Mouse (Mus musculus): ENCODE measurements at regions not wholly inside any gene's neighbourhood (a gene's known extent, or its start where the extent isn't known, plus 50 kb on each side); places are given as distances from the start of the nearest gene placed in this dataset.
A peak's percentile ranks its signal among the peaks of the same experiment; 100 is the strongest.
"Not testable (repeated sequence)": the region's sequence is repeated elsewhere in the genome, so short reads cannot be mapped to it uniquely, and the experiment has no call there.

GRCm38 (mm10) chr15:59731129-59731528, 285.3 kb downstream of the 4933412E24Rik start:
- no peak for DNase-seq

DNA sequence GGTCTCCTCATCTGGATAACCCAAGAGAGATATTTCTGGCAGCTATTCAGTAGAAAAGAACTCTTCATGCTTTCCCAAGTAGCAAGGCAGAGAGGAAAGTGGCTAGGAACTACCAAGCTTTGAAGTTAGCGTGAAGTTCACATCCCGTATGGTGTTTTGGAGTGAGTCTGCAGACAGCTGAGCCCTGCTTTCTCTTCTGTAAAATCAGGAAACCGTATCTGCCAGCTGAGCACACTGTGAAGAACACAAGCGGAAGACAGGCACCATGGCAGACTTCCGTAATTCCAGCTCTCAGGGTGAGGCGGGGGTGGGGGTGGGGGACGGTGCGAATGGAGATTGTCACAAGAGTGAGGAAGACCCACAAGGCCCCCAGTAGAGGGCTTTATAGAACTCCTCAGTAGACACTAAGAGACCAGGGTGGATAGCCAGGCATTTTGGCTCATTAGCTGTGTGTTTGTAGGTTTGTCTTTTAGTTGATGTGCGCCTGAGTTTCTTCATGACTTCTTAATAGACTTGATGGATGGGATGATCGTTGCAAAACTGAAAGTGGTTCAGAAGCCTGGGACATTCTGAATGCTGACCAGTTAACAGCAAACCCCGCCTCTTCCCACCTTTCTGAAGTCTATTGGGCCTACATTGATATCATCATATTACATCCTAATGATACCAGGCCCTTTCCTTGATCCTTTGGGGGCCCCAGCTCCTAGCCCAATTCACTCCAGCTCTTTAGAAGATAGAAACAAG, 287.4 kb downstream of the 4933412E24Rik start:
- DNase-seq, result no peak

GRCm38 (mm10) chr15:59728131-59728601, 288.2 kb downstream of the 4933412E24Rik start:
- DNase-seq, result peak; percentile 74 to 75

DNA sequence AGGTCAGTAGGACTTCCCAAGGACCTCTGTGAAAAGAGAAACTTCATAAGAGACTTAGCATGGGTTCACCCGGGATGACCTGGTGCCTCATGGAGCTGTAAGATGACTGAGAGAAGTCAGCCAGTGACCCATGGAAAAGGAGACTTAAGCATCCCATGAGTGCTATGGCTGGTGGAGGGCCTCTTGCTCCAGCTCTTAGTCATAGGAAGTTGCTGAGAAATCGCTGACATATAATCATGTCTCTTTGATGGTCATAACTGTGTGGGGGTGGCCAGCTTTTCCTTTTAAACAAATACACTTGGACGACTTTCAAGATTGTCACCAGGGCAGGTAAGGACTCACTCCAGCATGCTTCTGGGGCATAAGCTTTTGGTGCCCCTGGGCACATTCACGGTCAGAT, 290.5 kb downstream of the 4933412E24Rik start:
- no peak for DNase-seq

DNA sequence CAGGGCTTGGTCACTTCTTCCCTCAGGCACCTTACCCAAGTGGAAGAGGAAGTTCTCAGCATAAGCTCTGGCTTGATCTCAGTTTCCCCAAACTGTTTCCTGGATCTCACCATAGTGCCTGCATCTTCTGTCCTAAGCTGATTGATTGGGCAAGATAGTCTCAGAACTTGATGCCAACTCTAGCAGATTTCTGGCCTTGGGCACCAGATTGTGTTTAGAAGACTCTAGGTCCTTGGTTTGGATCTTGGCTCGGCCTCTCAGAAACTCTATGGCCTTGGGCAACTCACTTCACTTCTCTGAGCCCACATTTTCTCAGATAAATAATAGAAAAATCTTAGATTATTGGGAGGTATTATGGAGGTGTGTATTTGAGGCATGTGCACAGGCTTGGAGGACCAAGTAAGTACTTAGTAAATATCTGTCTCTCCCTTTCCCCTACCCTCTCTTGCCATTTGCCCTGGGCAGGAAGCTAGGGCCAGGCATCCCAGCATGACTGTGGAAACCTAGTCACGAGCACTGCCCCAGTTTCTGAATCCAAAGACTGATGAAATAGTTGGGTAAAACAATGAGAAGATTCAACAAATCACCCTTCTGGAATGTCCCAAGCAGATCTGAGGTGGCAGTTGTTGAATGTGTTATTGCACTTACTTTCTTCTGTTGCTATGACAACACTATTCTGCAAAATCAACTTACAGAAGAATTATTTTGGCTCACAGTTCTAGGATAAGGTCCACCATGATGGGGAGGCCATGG, 293.6 kb downstream of the 4933412E24Rik start:
- DNase-seq, result no peak

GRCm38 (mm10) chr15:59721420-59721819, 295.0 kb downstream of the 4933412E24Rik start:
- peak in 1 of 2 experiments; percentile 31 for DNase-seq

GRCm38 (mm10) chr15:59721018-59721417, 295.4 kb downstream of the 4933412E24Rik start:
- no peak for DNase-seq

GRCm38 (mm10) chr15:59720149-59720548, 296.3 kb downstream of the 4933412E24Rik start:
- no peak for DNase-seq

DNA sequence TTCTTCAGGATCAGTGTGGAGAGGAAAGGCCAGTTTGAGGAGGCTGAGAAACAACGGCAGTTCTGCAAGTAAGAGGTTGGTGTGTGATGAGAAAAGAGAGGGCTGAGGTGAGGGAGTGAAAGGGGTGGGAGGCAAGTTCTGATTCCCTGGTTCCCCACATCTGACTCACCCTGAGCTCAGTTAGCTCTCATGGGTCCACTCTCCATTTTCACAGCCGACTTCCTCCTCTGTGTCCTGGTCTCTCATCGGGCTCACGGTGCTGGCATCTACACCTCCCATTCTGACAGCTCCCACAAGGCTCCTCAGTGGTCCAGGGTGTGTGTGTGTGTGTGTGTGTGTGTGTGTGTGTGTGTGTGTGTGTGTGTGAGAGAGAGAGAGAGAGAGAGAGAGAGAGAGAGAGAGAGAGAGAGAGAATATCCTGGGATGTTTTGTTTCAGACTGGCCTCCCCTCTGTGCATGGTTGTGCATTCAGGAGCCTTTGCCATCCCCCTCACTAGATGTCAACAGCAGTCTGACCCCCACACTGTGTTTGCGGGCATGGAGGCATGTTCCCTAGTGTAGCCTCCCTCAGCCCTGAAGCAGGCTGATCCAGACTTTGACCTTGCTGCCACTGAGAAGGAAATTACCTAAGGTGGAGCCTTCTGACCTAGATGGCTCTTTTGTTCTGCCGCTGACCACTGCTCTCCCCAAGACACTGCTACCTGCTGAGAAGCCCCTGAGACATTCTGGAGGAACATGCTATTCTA, 296.9 kb downstream of the 4933412E24Rik start:
- DNase-seq, result not testable (repeated sequence)

- DNase-seq, result no peak
Measured at GRCm38 (mm10) chr15:59716872-59717271, 299.5 kb downstream of the 4933412E24Rik start.

DNA sequence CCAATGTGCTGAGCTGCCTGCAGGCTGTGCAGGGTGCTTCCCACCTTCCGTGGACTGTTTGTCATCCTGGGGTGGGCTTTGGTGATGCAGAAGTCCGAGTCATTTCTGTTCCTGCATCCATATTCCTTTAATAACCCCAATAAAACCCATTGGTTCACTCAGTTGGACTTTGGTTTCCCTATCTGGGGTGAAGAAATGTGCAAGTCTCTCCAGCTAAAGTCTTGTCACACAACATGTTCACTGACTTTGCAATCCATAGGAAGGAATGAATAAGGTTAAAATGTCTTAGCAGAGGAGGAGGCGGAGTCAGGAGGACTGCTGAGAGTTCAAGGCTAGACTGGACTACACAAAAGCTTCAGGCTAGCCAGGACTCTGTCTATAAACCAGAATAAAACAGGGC, 300.5 kb downstream of the 4933412E24Rik start:
- no peak for DNase-seq

DNA sequence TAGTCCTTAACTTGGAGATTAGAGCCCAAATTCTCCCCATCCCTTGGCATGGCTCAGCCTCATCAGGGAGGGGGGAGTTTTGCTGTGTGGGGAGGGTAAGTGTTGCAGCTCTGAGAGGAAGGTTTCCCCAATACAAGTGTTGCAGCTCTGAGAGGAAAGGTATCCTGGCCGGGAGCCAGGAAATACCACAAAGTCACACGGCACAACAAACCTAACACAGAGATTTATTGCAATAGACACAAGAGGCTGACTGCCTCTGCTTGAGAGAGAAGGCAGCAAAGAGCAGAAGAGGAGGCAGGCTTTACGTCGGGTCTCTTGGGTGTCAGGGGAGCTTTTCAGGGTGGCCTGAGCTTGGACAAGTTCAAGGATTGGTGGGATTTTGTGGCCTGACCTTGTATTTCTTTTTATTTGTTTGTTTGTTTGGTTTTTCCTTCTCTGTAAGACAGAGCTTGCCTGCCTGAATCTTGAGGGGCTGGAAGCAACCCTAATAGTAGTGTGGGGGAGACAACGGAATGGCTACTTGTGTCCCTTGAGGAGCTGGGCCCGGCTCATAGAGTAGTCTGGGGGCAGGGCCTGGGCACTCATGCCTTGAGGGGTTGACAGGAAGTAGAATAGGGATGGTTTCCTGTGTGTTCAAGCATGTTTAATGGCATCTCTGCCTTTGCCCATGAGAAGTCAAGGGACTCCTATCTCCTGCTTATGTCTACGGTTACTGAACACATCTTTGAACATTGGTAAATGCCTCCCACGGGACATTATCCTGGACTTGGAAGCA, 302.3 kb downstream of the 4933412E24Rik start:
- peak; percentile 29 to 40 for DNase-seq

DNA sequence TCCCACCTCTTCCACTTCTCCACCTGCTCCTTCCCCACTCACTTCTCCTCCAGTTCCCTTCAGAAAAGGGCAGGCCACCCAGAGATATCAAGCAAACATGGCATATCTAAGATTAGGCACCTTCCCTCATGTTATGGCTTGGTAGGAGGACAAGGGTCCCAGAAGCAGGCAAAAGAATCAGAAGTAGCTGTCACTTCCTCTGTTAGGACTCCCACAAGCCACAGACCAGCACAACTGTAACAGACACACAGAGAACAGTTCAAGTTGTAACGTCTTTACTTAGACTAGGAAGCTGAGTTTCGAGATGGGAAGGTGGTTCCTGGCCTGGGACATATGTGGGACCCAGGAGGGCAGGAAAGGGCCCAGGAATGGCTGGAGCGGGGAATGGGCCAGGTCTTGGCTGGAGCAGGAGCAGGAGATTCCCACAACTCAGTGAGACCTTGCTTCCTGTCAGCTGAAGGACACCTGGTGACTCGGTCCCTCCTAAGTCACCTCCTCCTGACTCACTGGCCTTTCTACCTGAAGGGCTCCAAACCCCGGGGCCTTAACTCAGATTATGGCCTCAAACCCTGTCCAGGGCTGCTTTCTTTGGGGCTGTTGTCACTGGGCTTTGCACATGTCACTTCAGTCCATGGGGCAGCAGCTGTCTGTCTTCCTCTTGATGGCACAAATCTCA, 304.2 kb downstream of the 4933412E24Rik start:
- DNase-seq, result no peak

DNA sequence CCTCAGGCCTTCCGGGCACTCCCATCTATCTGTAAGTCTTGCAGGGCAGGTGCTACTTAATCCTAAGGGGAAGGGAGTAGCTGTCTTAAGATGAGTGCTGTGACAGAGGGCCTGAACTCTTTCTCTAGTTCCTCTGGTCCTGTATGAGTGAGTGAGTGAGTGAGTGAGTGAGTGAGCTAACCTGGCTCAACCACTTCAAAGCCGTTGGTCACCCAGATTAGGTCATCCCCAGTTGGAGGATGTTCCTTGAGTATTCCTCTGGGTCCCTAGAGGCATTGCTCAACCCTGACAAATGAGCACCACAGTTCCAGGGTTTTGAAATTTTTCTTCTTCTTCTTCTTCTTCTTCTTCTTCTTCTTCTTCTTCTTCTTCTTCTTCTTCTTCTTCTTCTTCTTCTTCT, 306.5 kb downstream of the 4933412E24Rik start:
- no peak for DNase-seq

- no peak for DNase-seq
Measured at GRCm38 (mm10) chr15:59708402-59708801, 308.0 kb downstream of the 4933412E24Rik start.

- DNase-seq, result no peak
Measured at GRCm38 (mm10) chr15:59707081-59707480, 309.3 kb downstream of the 4933412E24Rik start.
